Mouse (Mus musculus): ENCODE results near the gene Fyb2.

- TF ChIP-seq EP300 (IDR thresholded peaks at IDR 0.05; ENCODE audit: low read depth), result no peak
- no peak for TF ChIP-seq CTCF (IDR thresholded peaks at IDR 0.05; ENCODE audit: low read depth)
Measured at GRCm38 (mm10) chr4:105004135-105004534, 90.9 kb downstream of the Fyb2 start.

All from liver, postnatal 0 days (tissue).